9 mouse cellular contexts compared by ENCODE assay signal in the genomic region with DNA sequence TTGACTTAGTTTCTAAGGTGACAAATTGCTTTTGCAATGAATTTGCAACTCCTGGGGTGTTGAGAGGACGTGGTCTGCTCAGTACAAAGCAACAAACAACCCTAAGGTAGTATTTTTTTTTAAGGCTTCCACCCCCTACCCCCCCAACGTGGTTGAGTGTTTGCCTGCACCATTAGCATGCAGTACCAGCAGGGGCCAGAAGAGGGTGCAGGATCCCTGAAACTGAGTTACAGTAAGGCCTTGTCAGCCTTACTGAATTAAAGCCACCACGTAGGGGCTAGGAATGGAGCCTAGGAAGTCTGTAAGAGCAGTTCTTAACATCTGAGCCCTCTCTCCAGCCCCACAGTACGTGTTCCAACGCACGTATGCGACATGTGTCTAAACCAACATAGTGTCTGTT. TPM values are rescaled to one million over a fixed set of nuclear protein-coding genes. Genes with fewer than 3 reads are reported as not detected.
DNase-seq lines count a peak whose midpoint lies in the region; ATAC-seq and TF ChIP-seq lines count a peak whose summit lies in the region.
"Had no signal": no experiment of that assay in that cellular context is flagged by ENCODE, and none has a peak within 500 bp of the region (broad histone marks: within the 10 kb centered on the region; RNA-seq: fewer than 3 reads in every experiment).

No protein-coding gene starts in this region.

- peak in 1 of 2 experiments; percentile 40 for DNase-seq in heart, adult 2 months
- DNase-seq in right cerebral cortex, postnatal 14 days: peak; percentile 62
- DNase-seq in right cerebral cortex, postnatal 25 days: no peak
- DNase-seq in adrenal gland, postnatal 25 days: peak; percentile 30
- DNase-seq in hindlimb bud, embryonic 11.5 days (ENCODE audit: extremely low spot score, low read depth, low spot score): peak; percentile 28
- DNase-seq in mesoderm, embryonic 11.5 days (ENCODE audit: low read depth, low spot score): peak; percentile 65

- H3K4me1 ChIP-seq in heart, adult 2 months (ENCODE audit: control insufficient read depth, insufficient read depth, low read length): no peaks in the 10 kb centered on the region
- H3K4me1 ChIP-seq in heart, embryonic 12.5 days (replicated peaks): 0 out of 2 replicates have a peak, but pooled peaks cover 4% of the 10 kb centered on the region

- ATAC-seq in heart, embryonic 12.5 days (ENCODE audit: insufficient number of reproducible peaks, low FRiP score): no peak
- ATAC-seq in activated CD4-positive, CD25-positive, alpha-beta regulatory T cell, adult 4 months: no peak

- no peak overlapping the region for H3K27ac ChIP-seq in heart, adult 2 months
- H3K27ac ChIP-seq in heart, embryonic 12.5 days (ENCODE audit: poor library complexity, severe bottlenecking): no peak overlapping the region
- H3K27ac ChIP-seq: macrophage had no signal

- H3K9ac ChIP-seq in heart, adult 2 months (ENCODE audit: low read depth, low read length): no peak overlapping the region
- no peak overlapping the region for H3K9ac ChIP-seq in heart, embryonic 12.5 days

- intact Hi-C loops in heart, adult 2 months (cut with DNase I): no loop called here

- WGBS in heart, adult 2 months: 39% methylated on average over 7 of the region's 7 CpGs
- 30% methylated on average over 7 of the region's 7 CpGs for WGBS in heart, embryonic 12.5 days

- no peaks in the 10 kb centered on the region for H3K79me2 ChIP-seq in heart, adult 2 months (replicated peaks; ENCODE audit: control insufficient read depth, insufficient read depth, low read length)

- peaks cover 2% of the 10 kb centered on the region; the same call in 1 of the 2 replicates for H3K27me3 ChIP-seq in heart, adult 2 months (ENCODE audit: control insufficient read depth, insufficient read depth, low read length)
- H3K27me3 ChIP-seq in heart, embryonic 12.5 days (replicated peaks): peaks cover 4% of the 10 kb centered on the region

- peak; percentile 71 for TF ChIP-seq CTCF in heart, adult 2 months (IDR thresholded peaks at IDR 0.05)

- H3K4me2 ChIP-seq in heart, embryonic 12.5 days: no peak overlapping the region

- no peak for TF ChIP-seq EP300 in heart, adult 2 months (IDR thresholded peaks at IDR 0.05; ENCODE audit: insufficient read depth, low read depth, low read length)

- H3K36me3 ChIP-seq in heart, adult 2 months (ENCODE audit: control insufficient read depth, insufficient read depth, low read length): no peaks in the 10 kb centered on the region
- no peaks in the 10 kb centered on the region for H3K36me3 ChIP-seq in heart, embryonic 12.5 days

- H3K9me3 ChIP-seq in heart, embryonic 12.5 days (replicated peaks): no peaks in the 10 kb centered on the region; the same call in 1 of the 2 replicates

- TF ChIP-seq POLR2A in heart, adult 2 months (IDR thresholded peaks at IDR 0.05; ENCODE audit: insufficient read depth, low read depth, low read length): no peak

- H3K4me3 ChIP-seq in heart, adult 2 months: no peak overlapping the region
- no peak overlapping the region for H3K4me3 ChIP-seq in heart, embryonic 12.5 days

RNA-seq across cellular contexts. Expression of gene Ern2, which starts 3.5 kb away (rescaled TPM):
- not detected for total RNA-seq in heart, adult 2 months (2021)
- polyA plus RNA-seq in heart, adult 2 months (2012; rRNA removed): 0.53 TPM in 1 of 2 replicates, not detected in the other
- polyA plus RNA-seq in heart, embryonic 12.5 days (2016; fragmentation: Nextera tagmentation; extraction: Ambion mirVana): not detected in 2 replicates
- total RNA-seq in adrenal gland, postnatal 25 days (2021): 0.15 TPM in 1 of 2 replicates, not detected in the other
- not detected for polyA plus RNA-seq in activated CD4-positive, CD25-positive, alpha-beta regulatory T cell, adult 4 months (2017; shearing (Covaris generic))
- polyA plus RNA-seq: macrophage had no signal

RNA-seq across cellular contexts. Expression of gene Chp2, which starts 29.8 kb away (rescaled TPM):
- 1 to 10 TPM; 2.9 to 3.7 TPM for total RNA-seq in heart, adult 2 months (2021)
- polyA plus RNA-seq in heart, adult 2 months (2012; rRNA removed): 2.5 and 3.7 TPM in 2 replicates
- polyA plus RNA-seq in heart, embryonic 12.5 days (2016; fragmentation: Nextera tagmentation; extraction: Ambion mirVana): 0.15 and 0.42 TPM in 2 replicates
- 0.62 and 1.6 TPM in 2 replicates for total RNA-seq in adrenal gland, postnatal 25 days (2021)
- polyA plus RNA-seq in activated CD4-positive, CD25-positive, alpha-beta regulatory T cell, adult 4 months (2017; shearing (Covaris generic)): not detected

RNA-seq across cellular contexts. Expression of gene Plk1, which starts 30.2 kb away (rescaled TPM):
- under 1 TPM; 0.50 to 0.59 TPM for total RNA-seq in heart, adult 2 months (2021)
- polyA plus RNA-seq in heart, adult 2 months (2012; rRNA removed): 0.68 and 0.85 TPM in 2 replicates
- polyA plus RNA-seq in heart, embryonic 12.5 days (2016; fragmentation: Nextera tagmentation; extraction: Ambion mirVana): 103 and 112 TPM in 2 replicates
- total RNA-seq in adrenal gland, postnatal 25 days (2021): 8.1 and 10.2 TPM in 2 replicates
- 10 to 100 TPM; 11.5 to 23.1 TPM for polyA plus RNA-seq in activated CD4-positive, CD25-positive, alpha-beta regulatory T cell, adult 4 months (2017; shearing (Covaris generic))

RNA-seq across cellular contexts. Expression of gene Dctn5, which starts 56.6 kb away (rescaled TPM):
- 10 to 100 TPM; 25.3 to 26.1 TPM for total RNA-seq in heart, adult 2 months (2021)
- 40.5 and 55.8 TPM in 2 replicates for polyA plus RNA-seq in heart, adult 2 months (2012; rRNA removed)
- polyA plus RNA-seq in heart, embryonic 12.5 days (2016; fragmentation: Nextera tagmentation; extraction: Ambion mirVana): 70.1 and 73.9 TPM in 2 replicates
- total RNA-seq in adrenal gland, postnatal 25 days (2021): 60.0 and 77.0 TPM in 2 replicates
- polyA plus RNA-seq in activated CD4-positive, CD25-positive, alpha-beta regulatory T cell, adult 4 months (2017; shearing (Covaris generic)): 100 to 1,000 TPM; 120 to 122 TPM

RNA-seq across cellular contexts. Expression of gene Palb2, which starts 56.7 kb away (rescaled TPM):
- total RNA-seq in heart, adult 2 months (2021): under 1 TPM; 0.55 to 0.63 TPM
- polyA plus RNA-seq in heart, adult 2 months (2012; rRNA removed): 0.74 and 0.94 TPM in 2 replicates
- polyA plus RNA-seq in heart, embryonic 12.5 days (2016; fragmentation: Nextera tagmentation; extraction: Ambion mirVana): 13.2 and 14.1 TPM in 2 replicates
- total RNA-seq in adrenal gland, postnatal 25 days (2021): 2.8 and 3.2 TPM in 2 replicates
- polyA plus RNA-seq in activated CD4-positive, CD25-positive, alpha-beta regulatory T cell, adult 4 months (2017; shearing (Covaris generic)): 10 to 100 TPM; 10.5 to 10.6 TPM
